Mouse (Mus musculus): Measurements from ENCODE around the gene Aldob.

Aldob gene

DNA sequence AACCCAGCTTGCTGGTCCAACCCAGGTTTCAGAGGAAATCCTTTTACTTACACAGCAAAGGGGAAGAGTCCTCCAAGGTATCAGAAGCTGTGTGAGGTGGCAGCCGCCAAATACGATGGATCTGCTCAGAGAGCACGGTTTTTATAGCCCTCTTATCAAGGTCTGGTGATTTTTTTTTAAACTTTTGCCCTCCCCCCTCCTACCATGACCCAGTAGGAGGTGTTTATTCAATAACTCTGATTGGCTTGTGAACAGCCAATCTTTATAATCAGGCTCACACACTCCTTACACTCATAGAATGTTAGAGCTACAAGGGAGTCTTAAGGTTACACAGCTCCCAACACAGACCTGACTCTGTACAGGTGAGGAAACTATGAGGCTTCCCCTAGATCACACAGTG lies at the start of gene Aldob:
Gene Aldob, minus strand, starts transcription at position 164 of the 400 bp plus-strand sequence.
- DNase-seq (ENCODE audit: low read depth in 1 of 2, low spot score in 2 of 2), result no peak

DNA sequence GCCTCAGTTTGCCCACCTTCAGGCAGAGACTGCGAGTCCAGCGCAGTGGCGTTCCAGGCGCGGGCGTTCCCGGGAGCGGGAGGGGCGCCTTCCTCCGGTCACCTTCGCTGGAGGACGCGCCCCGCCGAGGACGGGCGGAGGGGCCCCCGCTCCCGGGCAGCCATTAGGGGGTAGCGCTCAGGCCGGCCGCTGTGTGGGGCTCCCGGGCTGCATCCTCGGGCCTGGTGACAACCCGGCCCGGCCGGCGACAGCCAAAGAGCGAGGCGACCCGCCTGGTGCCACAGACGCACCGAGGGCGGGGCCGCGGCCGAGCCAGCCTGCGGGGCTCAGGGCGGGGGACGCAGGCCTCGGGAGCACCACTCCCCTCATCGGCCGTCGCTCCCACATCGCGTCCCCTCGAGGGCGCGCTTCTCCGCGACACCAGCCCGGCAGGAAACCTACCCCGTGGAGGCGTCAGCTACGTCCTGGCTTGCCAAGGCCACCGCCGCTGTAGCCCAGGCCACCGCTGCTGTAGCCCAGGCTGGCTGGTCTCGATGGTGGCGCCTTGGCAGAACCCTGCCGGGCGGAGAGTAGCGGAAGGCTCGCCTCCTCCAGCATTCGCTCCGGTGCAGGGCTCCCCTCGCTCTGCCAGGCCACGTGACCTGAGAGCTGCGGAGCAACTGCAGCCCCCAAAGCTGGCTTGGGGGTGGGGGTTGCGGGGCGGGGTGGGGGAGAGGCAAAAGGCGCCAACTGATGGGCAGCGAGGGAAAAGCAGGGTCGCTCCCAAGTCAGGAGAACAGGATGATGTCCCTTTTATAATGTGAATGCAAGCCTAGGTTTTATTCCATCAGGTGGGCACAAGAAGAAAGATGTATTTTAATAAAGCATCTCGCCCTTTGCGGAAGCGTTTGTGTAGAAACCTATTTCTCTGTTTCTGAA lies 48.1 kb upstream of the Aldob start, which contains the start of gene Tmem246:
Gene Tmem246, minus strand, starts transcription at position 694 of the 918 bp plus-strand sequence.
- no peak for DNase-seq (ENCODE audit: low read depth in 1 of 2, low spot score in 2 of 2)

DNA sequence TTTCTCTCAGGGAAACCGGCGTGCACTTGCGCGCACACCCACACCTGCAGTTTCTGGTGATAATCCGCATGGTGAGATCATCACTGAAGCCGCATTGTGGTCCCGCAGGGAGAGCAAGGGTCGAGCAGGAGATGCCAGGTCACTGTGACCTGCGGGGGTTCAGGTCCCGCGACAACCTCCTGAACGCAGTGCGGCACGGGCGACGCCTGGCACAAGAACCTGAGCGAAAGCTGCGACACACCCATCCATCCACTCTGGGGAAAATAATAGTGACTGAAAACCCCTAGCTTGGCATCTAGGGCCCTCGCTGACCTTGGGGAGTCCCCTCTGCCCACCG lies 47.5 kb upstream of the Aldob start:
- DNase-seq (ENCODE audit: low read depth in 1 of 2, low spot score in 2 of 2), result no peak

GRCm38 (mm10) chr4:49590152-49590551 lies 40.8 kb upstream of the Aldob start:
- DNase-seq (ENCODE audit: low read depth in 1 of 2, low spot score in 2 of 2), result no peak

DNA sequence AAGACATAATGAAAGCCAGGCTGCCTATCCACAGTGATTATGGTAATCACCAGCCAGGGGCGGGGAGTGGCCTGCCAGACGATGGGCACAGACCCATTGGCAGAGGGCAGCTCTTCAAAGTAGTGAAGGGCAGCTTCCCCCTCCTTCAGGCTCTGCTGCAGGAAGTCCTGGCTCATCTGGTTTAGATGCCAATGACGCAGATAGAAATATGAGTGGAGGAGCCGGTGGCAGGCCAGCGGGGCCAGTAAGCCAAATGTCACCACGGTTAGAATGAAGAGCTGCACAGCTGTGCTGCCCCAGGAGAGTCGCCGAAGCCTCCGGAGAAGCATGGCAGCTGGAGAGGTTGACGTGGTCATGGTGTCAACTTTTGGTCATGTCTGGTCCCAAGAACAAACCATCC lies 37.5 kb upstream of the Aldob start:
- DNase-seq (ENCODE audit: low read depth in 1 of 2, low spot score in 2 of 2), result no peak

DNA sequence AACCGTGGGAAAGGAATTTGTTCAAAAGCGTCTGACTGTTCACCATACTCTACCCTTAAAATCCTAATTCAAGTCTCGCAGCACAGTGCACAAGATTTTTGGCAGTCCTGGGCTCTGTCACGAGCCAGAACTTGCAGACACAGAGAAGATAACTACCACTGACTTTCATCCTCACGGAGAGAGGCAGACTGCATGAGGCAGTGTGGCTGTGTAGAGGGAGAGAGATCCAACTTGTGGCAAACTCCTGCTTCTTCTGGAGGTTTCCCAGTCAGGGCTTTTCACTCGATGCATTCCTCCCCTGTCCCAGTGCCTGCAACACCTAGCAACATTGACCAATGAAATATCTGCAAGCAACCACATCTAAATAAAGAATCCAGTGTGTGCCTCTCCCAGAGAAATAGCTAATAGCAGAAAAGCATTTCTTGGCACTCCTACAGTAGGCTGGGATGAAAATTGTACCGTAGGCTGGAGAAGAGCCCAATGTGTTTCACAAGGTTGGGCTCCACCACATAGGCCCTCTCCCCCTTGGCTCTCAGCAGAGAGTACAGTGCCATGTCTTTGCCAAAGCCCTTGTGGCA lies 36.3 kb upstream of the Aldob start:
- no peak for DNase-seq (ENCODE audit: low read depth in 1 of 2, low spot score in 2 of 2)

DNA sequence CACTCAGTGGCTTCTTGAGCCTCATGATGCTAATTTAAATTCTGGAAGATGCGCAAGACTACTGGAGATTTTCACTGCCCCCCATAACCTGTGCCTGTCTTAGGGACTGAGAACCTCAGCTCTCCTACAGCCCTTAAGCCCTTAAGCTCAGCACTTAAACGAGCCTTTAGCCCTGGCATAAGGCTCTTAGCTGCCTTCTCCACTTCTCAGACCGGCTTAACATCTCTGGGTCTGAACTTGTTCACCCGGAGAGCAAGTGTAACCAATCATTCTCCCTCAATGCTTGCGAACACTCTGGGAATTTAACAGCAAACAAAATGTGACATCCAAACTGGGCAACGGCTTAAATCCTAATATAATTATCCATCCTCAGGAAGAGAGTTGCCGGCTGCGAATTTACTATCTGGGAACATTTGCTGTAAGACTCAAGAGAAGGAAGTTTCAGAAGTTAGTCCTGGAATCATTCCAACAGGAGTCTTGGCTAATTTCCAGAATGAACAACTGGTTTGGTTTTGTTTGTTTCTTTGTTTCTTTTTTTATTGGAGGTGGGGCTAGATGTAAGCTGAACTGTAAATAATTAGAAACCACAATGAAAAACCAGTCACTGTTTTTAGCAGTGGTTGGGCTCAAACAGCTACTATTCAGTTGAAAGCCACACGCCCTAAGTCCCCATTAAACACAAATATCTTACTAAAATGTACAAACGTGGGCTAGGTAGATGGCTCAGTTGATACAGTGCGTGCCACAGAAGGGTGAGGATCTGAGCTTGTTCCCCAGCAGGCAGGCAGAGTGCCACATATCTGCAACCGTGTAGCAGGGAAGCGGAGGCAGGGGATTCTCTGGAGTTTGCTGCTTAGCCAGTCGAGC lies 34.9 kb upstream of the Aldob start:
- no peak for DNase-seq (ENCODE audit: low read depth in 1 of 2, low spot score in 2 of 2)

GRCm38 (mm10) chr4:49581256-49581655 lies 31.9 kb upstream of the Aldob start:
- DNase-seq (ENCODE audit: low read depth in 1 of 2, low spot score in 2 of 2), result no peak

DNA sequence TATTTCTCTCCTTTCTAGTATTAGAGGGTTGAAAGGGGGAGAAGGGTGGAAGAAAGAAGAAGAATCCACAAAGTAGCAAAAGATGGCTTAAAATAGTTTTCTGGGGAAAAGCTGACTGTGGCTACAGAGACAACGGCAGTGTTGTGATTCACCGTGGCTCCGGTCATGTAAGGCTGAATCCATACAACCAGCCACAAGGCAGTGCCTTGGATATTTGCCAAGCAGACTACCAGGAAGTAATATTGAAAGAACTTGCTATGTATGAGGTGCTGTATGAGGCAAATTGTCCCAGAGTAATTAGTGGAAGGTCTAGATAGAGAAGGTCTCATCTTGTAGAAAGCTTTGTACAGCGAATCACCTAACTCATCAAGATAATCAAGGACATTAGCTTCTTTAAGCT lies 22.8 kb upstream of the Aldob start:
- DNase-seq (ENCODE audit: low read depth in 1 of 2, low spot score in 2 of 2), result no peak

DNA sequence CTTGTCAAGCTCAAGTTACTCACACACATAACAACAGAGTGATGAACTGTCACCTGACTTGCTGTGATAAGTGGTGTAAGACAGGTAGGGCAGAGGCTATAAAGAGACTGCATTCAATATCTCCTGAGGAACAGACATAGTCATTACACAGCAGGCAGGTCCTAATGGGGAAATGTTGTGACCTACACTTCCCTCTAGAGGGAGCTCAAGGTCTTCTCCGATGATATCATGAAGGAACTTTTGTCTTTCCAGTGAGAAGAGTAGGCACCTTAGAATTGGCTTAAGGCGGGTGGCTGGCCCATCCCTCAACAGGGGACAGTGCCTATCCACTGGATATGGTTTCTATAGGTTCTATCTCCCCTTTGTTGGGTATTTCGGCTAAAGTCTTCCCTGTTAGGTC lies 18.3 kb upstream of the Aldob start:
- peak in 1 of 2 experiments; percentile 13 for DNase-seq (ENCODE audit: low read depth in 1 of 2, low spot score in 2 of 2)

- no peak for DNase-seq (ENCODE audit: low read depth in 1 of 2, low spot score in 2 of 2)
Measured at GRCm38 (mm10) chr4:49559915-49560772, 10.8 kb upstream of the Aldob start.

DNA sequence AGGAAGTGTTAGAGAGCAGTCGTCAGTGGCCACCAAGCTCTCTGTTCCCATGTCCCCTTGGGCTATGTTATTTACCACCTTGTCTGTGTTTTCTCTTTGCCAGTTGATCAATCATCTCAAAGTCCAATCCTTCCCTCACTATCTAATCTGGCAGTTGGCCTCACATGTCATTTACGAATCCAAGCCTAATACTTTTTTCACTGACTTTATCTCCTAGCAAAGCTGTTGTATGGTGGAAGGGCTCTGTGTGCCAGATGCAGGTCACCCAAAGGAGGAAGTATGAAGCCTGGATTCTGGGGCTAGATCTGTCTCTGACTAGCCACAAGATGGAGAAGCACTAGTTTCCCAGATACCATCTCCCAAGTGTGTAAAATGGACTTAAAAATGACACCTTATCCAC lies 8.8 kb upstream of the Aldob start:
- DNase-seq (ENCODE audit: low read depth in 1 of 2, low spot score in 2 of 2), result no peak

- no peak for DNase-seq (ENCODE audit: low read depth in 1 of 2, low spot score in 2 of 2)
Measured at GRCm38 (mm10) chr4:49557375-49557774, 8.0 kb upstream of the Aldob start.

DNA sequence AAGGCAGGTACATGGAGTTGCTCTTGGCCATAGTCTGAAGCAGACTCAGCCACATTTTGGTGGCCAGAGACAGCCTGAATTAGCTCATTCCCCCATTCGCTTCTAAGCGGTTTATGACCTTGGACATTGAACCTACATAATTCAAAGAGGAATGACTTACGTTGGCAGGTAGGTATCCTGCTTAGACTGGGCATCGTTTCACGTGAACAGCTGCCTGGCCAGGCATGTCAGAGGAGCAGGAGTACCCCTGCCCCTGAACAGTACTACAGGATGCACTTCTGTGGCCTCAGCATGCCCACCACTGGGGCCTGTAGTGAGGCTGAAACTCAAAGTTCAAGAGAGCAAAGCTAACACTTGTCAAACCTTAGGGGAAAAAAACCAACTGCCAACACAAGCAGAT lies 4.0 kb upstream of the Aldob start:
- DNase-seq (ENCODE audit: low read depth in 1 of 2, low spot score in 2 of 2), result no peak

DNA sequence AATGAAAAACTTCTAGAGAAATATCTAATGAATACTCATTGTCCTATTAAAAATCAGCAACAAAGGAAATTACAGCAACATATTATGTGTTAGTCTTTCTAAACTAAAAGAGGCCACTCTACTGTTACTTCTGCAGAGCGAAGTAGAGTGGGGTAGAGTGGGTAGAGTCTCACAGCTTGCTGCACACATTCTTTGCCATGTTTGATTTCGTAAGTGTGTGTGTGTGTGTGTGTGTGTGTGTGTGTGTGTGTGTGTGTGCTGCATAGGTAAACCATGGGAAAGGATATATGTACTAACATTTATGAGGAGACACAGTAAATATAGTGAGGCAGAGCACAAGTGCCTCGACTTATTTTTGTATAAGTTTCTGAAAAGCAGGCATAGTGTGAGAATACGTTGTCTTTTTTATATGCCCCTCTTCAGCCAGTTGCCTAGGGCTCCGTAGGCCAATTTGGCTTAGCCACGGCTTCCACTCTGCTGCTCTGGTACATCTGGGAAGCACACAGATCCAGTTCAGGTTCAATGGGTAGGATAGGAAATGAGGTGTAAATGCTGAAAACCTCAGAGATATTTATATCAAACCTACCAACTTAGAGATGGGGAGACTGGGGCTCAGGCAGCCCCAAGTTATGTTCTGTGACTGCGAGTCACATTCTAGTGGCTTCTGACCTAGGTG lies 1.7 kb downstream of the Aldob start:
- no peak for DNase-seq (ENCODE audit: low read depth in 1 of 2, low spot score in 2 of 2)

DNA sequence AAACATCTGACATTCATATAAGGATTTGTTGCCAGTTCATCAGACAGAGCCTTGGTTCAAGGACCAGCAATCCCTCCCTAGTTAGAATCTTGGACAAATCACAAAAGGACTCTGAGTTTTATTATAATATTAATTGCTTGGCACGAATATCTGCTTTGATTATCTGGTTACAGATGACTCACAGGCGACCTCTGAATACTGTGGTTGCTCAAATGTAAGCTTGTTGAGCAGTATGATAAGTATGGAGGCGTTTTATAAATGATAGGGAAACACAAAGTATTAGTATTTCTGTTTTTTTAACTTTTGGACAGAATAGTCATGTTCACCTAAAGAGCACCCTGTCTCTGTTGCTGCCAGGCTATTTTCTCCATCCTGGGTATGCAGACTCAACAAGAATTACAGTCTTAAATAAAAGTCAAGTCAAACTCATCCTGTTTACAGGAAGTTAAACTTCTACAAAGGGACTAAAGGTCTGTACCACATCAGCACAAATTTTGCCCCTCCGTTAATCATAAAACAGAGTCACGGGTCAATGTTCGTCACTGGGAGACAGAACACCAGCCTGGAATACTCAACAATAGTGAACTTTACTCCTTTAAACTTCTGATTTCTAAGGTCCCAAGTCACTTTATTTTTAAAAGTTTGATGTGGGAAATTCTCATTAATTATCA lies 2.3 kb downstream of the Aldob start:
- DNase-seq (ENCODE audit: low read depth in 1 of 2, low spot score in 2 of 2), result no peak

DNA sequence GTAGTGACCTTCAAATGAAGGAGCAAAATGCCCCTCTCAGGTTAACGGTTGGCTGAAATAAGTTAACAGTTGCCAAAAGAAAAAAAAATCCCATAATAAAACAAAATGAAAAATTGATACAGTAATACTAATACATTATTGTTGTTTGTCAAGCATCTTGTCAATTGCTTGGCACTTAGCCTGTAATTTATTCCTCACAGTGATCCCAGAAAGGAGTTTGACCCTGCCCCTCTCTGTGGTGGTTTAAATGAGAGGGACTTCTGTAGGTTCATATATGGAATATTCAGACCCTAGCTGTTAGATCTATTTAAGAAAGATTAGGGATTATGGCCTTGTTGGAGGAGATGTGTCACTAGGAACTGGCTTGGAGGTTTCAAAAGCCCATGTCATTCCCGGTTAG lies 3.3 kb downstream of the Aldob start:
- no peak for DNase-seq (ENCODE audit: low read depth in 1 of 2, low spot score in 2 of 2)

GRCm38 (mm10) chr4:49540966-49541365 lies 8.4 kb downstream of the Aldob start:
- DNase-seq (ENCODE audit: low read depth in 1 of 2, low spot score in 2 of 2), result no peak

GRCm38 (mm10) chr4:49539665-49540064 lies 9.7 kb downstream of the Aldob start:
- DNase-seq (ENCODE audit: low read depth in 1 of 2, low spot score in 2 of 2), result no peak

GRCm38 (mm10) chr4:49536671-49537070 lies 12.7 kb downstream of the Aldob start:
- DNase-seq (ENCODE audit: low read depth in 1 of 2, low spot score in 2 of 2), result no peak

All from monocyte, adult 2 months (primary cell).